Mouse (Mus musculus): ENCODE measurements around the gene Swi5.
"Not testable (repeated sequence)": the region's sequence is repeated elsewhere in the genome, so short reads cannot be mapped to it uniquely, and the experiment has no call there.

Swi5 gene

DNA sequence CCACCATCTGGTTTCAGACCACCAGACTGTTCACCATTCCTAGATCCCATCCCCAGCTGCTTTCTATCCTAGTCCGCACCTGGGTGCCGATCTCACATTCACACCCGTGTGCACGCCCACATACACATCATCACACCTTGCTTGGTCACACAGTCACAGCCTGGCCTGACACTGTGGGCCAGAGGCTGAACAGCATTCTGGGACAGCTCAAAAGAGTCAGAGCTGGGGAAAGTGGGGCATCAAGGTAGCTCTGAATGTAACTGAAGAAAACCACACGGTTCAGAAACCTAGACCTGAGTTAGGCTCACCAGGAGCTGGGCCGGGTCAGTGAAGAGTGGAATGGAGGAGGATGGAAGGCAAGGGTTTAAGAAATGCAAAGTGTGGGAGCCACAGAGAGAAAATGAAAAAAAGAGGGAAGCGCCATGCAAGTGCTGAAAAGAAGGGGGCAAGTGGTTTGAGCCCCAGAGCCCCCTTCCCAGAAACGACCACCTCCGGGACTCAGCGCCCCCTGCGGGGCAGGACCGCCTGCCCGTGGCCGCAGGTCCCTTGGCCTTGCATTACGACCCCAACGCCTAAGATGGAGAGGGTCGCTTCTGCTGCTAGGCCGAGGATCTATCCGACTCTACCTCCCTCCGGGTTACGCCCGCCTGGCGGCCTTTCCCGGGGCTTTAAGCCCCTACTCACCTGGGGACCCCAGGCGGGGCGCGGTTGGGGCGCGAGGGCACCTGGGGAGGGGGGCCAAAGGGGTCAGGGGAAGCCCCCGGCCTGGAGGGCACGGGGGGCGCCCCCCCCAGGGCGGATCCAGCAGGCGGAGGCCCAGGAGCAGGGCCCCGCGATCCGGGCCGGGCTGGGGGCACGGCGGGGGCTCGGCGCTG is 23.8 kb upstream of the Swi5 start:
- DNase-seq (ENCODE audit: low spot score in 2 of 2) = no peak

GRCm38 (mm10) chr2:32310096-32310845 is 22.4 kb upstream of the Swi5 start:
- no peak for DNase-seq (ENCODE audit: low spot score in 2 of 2)

DNA sequence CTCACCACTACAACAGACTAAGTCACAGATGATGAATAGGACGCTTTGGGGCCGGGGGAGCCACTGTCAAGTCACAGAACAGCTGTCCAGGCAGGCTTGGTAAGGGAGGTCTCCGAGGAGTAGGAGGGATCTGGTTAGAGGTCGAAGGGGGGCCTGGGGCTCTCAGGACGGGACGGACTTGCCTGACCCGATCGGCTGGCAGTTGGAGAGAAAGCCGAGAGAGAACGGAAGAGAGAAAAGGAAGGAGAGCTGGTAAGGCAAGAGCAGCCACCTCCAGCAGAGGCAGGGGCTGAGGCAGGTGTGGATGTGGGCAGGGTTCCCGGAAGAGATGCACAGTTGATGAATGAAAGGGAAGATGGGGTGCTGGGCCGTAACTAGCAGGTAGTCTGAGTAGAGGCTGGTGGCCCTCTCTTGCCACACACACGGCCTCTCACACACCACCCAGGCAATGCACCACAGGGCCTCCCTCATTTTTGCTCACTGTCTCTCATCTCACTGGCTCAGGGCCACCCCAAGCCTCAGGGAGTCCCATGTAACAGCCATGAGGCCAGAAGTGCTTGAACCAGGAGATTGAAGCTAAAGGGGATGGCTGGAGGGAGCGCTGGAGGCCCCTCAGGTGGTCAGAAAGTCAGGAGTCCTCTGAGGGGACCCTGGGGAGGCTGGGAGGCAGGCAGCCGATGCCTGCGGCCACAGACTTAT is 21.1 kb upstream of the Swi5 start:
- DNase-seq (ENCODE audit: low spot score in 2 of 2) = no peak

DNA sequence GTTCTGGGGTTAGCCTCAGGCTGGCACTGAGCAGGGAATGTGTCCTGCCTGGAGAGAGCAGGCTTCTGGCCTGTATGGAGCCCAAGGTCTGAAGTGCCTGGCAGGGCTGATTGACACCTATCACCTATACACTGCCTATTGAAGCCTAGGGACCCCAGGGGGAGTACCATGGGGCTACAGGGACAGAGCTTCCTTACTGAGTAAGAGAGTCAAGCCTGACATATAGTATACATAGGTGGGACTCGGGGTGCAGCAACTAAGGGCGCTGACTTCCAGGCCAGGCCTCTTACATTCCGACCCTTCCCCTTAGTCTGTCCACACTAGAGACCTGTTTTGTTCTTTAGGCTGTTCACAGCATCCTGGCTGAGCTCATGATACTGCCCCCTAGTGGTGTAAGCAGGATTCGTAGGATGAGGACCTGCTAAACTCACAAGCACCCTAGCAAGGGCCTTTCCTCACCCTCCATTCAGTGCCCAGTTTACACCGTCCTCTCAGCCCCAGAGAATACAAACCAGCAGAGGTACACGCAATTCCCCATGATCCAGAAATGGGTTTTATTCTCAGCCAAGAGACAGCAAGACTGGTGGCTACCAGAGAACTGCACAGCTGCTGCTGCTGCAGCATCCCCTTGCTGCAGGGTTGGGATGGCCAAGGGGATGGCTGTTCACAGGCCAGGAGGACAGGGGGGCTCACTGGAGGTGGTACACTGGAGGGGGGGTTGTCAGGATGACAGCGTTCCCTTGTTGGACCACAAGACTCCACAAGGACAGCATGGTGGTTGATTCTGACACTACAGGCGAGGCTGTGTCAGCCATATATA is 20.3 kb upstream of the Swi5 start:
- DNase-seq (ENCODE audit: low spot score in 2 of 2) = peak; percentile 43 to 58

DNA sequence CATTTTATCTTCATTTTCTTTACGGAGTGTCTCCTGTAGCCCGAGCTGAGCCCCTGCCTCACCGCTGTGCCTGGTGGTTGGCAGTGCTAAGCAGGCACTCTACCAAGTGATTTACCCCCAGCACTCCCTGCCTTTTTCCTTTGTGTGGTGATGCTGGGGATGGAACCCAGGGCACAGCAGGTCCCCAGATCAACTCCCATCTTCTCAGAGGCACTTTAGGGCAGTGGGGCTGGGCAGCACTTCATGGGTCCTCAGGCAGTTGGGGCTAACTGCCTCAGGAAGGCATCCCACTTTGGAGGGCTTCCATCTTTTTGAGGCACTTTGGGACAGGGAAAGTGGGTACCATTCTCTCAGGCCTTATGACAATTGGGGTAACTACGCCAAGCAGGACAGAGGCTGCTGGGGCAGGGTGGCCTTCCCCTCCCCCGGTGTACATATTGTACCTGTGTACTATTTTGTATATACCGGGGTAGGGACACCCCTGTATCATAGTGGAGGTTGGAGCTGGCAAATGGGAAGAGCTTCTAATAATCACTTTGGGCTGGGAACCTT is 19.4 kb upstream of the Swi5 start:
- DNase-seq (ENCODE audit: low spot score in 2 of 2) = no peak

- no peak for DNase-seq (ENCODE audit: low spot score in 2 of 2)
Observed at GRCm38 (mm10) chr2:32306176-32306575, 18.3 kb upstream of the Swi5 start.

GRCm38 (mm10) chr2:32305668-32306067 is 17.8 kb upstream of the Swi5 start:
- DNase-seq (ENCODE audit: low spot score in 2 of 2) = no peak

DNA sequence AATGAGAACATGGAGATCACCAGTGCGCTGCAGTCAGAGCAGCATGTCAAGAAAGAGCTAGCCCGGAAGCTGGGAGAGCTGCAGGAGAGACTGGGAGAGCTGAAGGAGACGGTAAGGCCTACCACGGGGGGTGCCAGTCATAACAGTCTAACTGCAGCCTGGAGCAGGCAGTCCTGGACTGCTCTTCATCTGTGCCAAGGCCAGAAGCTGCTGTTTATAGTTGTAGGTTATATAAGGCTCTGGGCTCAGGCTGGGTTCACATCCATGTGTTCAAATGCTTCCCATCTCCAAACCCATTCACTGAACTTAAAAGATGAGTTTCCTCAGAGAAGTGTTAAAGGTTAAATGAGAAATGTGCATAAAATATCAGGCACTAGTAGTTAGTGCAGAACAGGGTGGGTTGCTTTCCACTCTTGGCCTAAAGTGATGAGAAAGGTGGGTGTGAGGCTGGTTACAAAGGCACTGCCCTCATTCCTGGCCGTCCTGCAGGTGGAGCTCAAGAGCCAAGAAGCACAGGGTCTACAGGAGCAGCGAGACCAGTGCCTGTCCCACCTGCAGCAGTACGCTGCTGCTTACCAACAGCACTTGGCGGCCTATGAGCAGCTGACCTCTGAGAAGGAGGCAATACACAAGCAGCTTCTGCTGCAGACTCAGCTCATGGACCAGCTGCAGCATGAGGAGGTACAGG is 16.4 kb upstream of the Swi5 start:
- DNase-seq (ENCODE audit: low spot score in 2 of 2) = peak in 1 of 2 experiments; percentile 46

DNA sequence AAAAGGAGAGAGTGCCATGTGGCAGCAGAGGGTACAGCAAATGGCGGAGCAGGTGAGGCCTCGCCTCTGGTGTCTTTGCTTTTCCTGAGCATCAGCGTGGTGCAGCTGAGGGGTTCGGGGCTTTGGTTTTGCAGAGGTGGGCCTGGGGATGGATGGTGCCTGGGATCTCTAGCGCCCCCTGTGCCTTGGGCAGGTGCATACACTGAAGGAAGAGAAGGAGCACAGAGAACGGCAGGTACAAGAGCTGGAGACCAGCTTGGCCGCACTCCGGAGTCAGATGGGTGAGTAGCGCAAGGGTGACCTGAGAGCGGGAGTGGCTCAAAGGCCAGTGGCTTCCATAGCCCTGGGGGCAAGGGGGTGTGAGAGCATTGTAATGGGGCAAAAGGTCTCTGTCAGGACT is 15.1 kb upstream of the Swi5 start:
- no peak for DNase-seq (ENCODE audit: low spot score in 2 of 2)

DNA sequence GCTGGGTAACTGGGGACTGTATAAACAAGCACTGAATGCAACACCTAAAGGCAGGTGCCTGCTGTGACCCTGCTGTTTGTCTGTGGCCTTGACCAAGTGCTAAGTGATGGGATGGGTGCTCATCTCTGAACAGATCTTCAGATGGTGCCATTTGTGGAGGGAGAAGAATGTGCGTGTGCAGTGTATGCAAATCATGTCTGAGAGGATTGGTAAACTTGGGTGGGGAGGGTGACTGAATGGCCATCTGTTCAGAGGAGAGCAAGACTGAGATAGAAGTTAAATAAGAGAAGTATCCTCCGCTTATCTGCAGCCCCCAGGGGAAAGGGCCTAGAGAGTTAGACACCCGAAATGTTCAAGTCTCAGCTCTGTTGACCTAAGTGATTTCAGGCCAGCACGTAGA is 11.6 kb upstream of the Swi5 start:
- no peak for DNase-seq (ENCODE audit: low spot score in 2 of 2)

DNA sequence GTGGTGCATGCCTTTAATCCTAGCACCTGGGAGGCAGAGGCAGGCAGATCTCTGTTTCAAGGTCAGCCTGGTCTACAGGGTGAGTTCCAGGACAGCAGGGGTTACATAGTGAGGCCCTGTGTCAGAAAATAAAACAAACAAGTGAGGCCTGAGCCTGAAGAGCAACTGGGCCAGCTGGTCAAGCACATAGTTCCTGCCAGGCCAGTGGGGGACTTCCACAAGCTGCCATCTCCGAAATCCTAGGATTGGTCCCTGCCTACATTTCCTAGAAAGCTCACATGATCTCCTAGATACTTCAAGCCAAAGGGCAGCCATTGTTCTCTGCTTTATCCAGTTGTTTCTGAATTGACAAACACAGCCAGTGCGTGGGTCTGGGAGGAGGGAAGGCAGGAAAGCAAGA is 8.0 kb upstream of the Swi5 start:
- DNase-seq (ENCODE audit: low spot score in 2 of 2) = not testable (repeated sequence)

DNA sequence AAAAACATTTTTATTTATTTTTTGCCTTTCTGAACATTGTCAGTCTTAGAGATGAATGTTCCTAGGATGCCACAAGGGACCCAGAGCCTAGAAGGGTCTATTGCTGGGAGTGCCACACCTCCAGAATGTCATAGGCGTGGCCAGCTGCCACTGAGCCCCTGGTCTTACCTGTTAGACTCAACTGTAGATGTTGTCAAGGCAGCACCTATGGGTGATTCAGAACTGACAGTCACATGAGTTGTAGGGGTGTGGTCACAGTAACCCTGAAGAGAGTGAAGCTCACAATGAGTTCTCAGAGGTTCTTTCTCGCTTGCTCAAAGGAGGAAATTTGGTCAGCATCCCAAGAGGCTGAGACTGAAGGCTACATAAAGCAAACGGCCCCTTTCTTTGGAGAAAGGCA is 7.4 kb upstream of the Swi5 start:
- no peak for DNase-seq (ENCODE audit: low spot score in 2 of 2)

GRCm38 (mm10) chr2:32294348-32294747 is 6.5 kb upstream of the Swi5 start:
- no peak for DNase-seq (ENCODE audit: low spot score in 2 of 2)

- DNase-seq (ENCODE audit: low spot score in 2 of 2) = peak; percentile 26 to 33
Observed at GRCm38 (mm10) chr2:32289578-32289977, 1.7 kb upstream of the Swi5 start.

GRCm38 (mm10) chr2:32288371-32288931 is 576 bp upstream of the Swi5 start:
- DNase-seq (ENCODE audit: low spot score in 2 of 2) = no peak

- DNase-seq (ENCODE audit: low spot score in 2 of 2) = no peak
Observed at GRCm38 (mm10) chr2:32287334-32287840, 488 bp downstream of the Swi5 start, which contains the start of gene Golga2. Golga2 (plus strand) TSS chr2:32287384.

DNA sequence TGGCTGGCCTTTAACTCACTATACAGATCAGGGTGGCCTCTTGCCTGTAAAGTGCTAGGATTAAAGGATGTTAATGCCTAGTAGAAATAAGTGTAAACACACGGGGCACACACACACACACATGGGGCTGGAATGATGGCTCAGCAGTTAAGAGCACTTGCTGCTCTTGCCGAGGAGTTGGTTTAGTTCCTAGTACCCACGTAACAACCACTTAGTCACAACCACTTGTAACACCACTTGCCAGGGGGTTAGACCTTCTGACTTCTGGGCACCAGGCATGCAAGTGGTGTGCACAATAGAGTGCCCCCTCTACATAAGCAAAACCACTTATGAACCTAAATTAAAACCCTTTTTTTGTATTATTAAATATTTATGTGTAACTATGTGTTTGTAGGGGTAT is 3.9 kb downstream of the Swi5 start:
- DNase-seq (ENCODE audit: low spot score in 2 of 2) = no peak

DNA sequence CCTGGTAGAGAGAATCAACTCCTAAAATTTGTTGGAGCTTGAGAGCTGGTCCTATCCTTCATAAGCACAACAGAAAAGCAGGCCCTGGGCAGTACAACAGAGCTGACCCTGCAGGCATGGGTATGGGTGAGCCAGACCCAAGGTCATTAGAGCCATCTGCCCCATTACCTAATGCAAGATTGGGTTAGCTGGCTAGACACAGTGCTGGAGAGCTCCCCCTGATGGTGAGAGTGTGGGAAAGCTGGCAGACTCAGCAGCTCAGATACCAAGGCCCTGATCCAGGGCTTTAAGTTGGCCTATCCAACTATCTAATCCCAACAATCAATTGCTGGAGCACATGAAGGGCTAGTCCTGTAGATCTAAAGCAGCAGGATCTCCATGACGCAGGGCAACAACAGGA is 5.1 kb downstream of the Swi5 start:
- DNase-seq (ENCODE audit: low spot score in 2 of 2) = peak; percentile 66 to 69

- DNase-seq (ENCODE audit: low spot score in 2 of 2) = peak; percentile 14 to 44
Observed at GRCm38 (mm10) chr2:32282289-32282688, 5.6 kb downstream of the Swi5 start.

DNA sequence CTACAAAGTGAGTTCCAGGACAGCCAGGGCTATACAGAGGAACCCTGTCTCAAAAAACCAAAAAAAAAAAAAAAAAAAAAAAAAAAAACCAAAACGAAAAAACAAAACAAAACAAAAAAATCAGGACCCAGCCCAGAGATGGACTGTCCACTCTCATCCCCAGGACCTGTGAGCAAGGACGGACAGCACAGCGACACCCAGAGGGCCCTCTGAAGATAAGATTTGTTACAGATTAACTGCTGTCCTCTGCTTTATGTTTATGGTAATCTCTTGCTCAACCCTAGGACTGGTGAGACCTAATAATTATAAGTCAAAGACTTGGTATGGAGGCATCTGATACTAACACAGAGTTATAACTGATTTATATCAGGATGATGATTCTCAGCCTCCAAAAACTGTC is 12.1 kb downstream of the Swi5 start:
- no peak for DNase-seq (ENCODE audit: low spot score in 2 of 2)
